Mouse (Mus musculus) frontal cortex, postnatal 36 days (tissue): Measurements from ENCODE around the gene Slc30a5.

ENCODE experiments used
- DNase-seq, 2 experiments: peaks; one replicate each; pipeline ENCODE4 v3.0.0; 2022; ENCODE audit warnings: low spot score in 2 of 2

Slc30a5 gene

DNA sequence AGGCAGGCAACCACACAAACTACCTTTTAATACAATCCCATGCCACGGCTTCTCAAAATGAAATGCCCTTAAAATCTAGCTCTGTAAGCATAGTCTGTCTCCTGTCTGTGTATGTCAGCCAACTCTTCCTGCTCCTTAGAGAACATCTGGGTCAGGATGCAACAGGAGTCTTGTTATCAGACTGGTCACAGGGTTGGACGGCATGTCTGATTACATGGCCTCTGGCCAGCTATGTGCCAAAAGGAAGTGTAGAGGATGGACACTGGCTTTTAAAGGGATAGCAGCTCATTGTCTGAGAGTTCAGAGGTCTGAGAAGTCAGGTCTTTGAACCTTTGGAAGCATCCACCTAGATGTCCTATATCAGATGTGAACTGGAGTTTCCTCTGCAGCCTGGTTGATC, 77.9 kb downstream of the Slc30a5 start:
- no peak for DNase-seq

DNA sequence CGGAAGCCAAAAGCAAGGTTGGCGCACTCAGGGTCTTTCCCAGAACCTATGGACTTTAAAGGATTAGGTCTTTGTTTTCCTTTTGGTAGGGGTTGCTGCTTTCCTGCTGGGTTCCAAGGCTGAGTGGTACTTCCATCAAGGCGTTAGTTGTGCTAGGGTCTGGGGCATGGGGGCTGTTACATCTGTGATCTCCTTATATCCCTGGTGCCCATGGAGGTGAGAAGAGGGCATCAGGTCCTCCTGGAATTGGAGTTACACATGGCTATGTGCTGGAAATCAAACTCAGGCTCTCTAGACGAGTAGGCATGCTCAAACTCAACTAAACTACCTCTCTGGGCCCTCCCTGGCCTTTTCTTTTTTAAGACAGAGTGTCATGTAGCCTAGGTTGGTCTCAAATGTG, 79.0 kb downstream of the Slc30a5 start:
- no peak for DNase-seq

DNA sequence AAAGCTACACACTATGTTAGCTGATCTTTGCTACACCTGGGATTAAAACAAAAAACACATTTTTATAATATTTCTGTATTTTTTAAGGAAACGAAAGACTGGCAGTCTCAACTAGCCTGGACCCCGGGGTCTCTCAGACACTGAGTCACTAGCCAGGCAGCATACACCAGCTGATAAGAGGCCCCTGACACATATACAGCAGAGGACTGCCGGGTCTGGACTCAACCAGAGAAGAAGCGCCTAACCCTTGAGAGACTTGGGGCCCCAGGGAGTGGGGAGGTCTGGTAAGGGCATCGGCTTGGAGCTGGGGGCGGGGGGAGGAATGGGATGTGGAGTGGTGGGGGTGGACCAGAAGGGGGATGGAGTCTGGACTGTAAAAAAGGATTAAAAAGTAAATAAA, 80.2 kb downstream of the Slc30a5 start:
- no peak for DNase-seq
